Mouse (Mus musculus) liver, postnatal 0 days (tissue): ENCODE data around the gene Timm29.

Source experiments
- CTCF ChIP-seq: sonication (generic); IDR thresholded peaks from 2 replicates; pipeline ENCODE4 v1.5.1; 2016; ENCODE audit warnings: antibody characterized with exemption, low read depth
- EP300 ChIP-seq: IDR thresholded peaks from 2 replicates; pipeline ENCODE4 v1.6.1; 2016; ENCODE audit warnings: antibody characterized with exemption, low read depth, mild to moderate bottlenecking

- no peak for TF ChIP-seq CTCF
- no peak for TF ChIP-seq EP300
These were observed 40.6 kb downstream of the Timm29 start for GRCm38 (mm10) chr9:21633106-21633505.
